Mouse (Mus musculus) layer of hippocampus, adult 11-12 months (tissue): ENCODE measurements at regions not wholly inside any gene's neighbourhood (a gene's known extent, or its start where the extent isn't known, plus 50 kb on each side); places are given as distances from the start of the nearest gene placed in this dataset.
A peak's percentile ranks its signal among the peaks of the same experiment; 100 is the strongest.

Source experiments
- DNase-seq: peaks from one replicate; pipeline ENCODE4 v3.0.0; 2022; ENCODE audit warnings: low spot score

- no peak for DNase-seq
Measured at GRCm38 (mm10) chr10:19188082-19188742, 168.1 kb upstream of the Olig3 start.

- no peak for DNase-seq
Measured at GRCm38 (mm10) chr10:19187716-19188081, 168.6 kb upstream of the Olig3 start.

- no peak for DNase-seq
Measured at GRCm38 (mm10) chr10:19187084-19187615, 169.2 kb upstream of the Olig3 start.

- peak; percentile 23 for DNase-seq
Measured at GRCm38 (mm10) chr10:19185790-19186581, 170.3 kb upstream of the Olig3 start.

- DNase-seq: no peak
Measured at GRCm38 (mm10) chr10:19184886-19185285, 169.4 kb upstream of the Tnfaip3 start.

GRCm38 (mm10) chr10:19177895-19178294, 162.4 kb upstream of the Tnfaip3 start:
- DNase-seq: no peak

GRCm38 (mm10) chr10:19177414-19177813, 162.0 kb upstream of the Tnfaip3 start:
- DNase-seq: no peak

GRCm38 (mm10) chr10:19176249-19176648, 160.8 kb upstream of the Tnfaip3 start:
- DNase-seq: no peak

GRCm38 (mm10) chr10:19171834-19172233, 156.4 kb upstream of the Tnfaip3 start:
- DNase-seq: no peak

GRCm38 (mm10) chr10:19170596-19170995, 155.1 kb upstream of the Tnfaip3 start:
- DNase-seq: peak; percentile 12

- DNase-seq: no peak
Measured at GRCm38 (mm10) chr10:19169272-19169671, 153.8 kb upstream of the Tnfaip3 start.

GRCm38 (mm10) chr10:19168362-19168761, 152.9 kb upstream of the Tnfaip3 start:
- DNase-seq: no peak

GRCm38 (mm10) chr10:19167641-19168271, 152.3 kb upstream of the Tnfaip3 start:
- no peak for DNase-seq

GRCm38 (mm10) chr10:19167101-19167500, 151.6 kb upstream of the Tnfaip3 start:
- DNase-seq: no peak

GRCm38 (mm10) chr10:19162104-19162503, 146.6 kb upstream of the Tnfaip3 start:
- DNase-seq: no peak

GRCm38 (mm10) chr10:19161149-19161548, 145.7 kb upstream of the Tnfaip3 start:
- no peak for DNase-seq

- DNase-seq: no peak
Measured at GRCm38 (mm10) chr10:19154041-19154440, 138.6 kb upstream of the Tnfaip3 start.

- no peak for DNase-seq
Measured at GRCm38 (mm10) chr10:19152773-19153172, 137.3 kb upstream of the Tnfaip3 start.

GRCm38 (mm10) chr10:19150766-19151165, 135.3 kb upstream of the Tnfaip3 start:
- no peak for DNase-seq

GRCm38 (mm10) chr10:19150005-19150404, 134.5 kb upstream of the Tnfaip3 start:
- no peak for DNase-seq

GRCm38 (mm10) chr10:19149196-19149869, 133.9 kb upstream of the Tnfaip3 start:
- DNase-seq: no peak

GRCm38 (mm10) chr10:19141481-19141880, 126.0 kb upstream of the Tnfaip3 start:
- no peak for DNase-seq
